In the genomic region with DNA sequence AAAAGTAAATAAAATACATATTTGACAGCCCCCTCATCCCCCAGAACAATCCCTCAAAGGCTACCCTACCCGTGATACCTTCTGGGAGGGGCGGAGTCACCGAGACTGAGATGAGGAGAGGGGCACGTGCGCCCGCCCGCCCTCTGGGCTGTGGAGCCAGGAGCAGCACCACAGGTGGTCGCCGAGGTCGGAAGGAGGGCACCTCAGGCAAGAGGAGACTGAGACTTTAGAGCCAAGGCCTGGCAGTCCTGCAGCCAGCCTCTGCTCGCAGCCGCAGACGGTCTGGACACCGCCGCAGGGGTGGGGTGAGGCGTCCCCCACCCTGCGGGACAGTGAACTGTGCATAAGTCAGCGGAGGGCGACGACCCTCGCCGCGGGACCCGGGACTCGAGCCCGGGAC, we compare ENCODE assay signal across 7 mouse cellular contexts. TPM values are rescaled to one million over a fixed set of nuclear protein-coding genes. Genes with fewer than 3 reads are reported as not detected.
DNase-seq lines count a peak whose midpoint lies in the region; ATAC-seq and TF ChIP-seq lines count a peak whose summit lies in the region.

No protein-coding gene starts in this region.

- H3K4me3 ChIP-seq in lung, adult 2 months (replicated peaks; ENCODE audit: extremely low read depth, low read depth, low read length): peak overlapping the region; percentile 39
- peak overlapping the region; percentile 64 for H3K4me3 ChIP-seq in embryonic facial prominence, embryonic 10.5 days
- peak overlapping the region; percentile 54 for H3K4me3 ChIP-seq in hindbrain, embryonic 15.5 days
- peak overlapping the region; percentile 21 for H3K4me3 ChIP-seq in neural tube, embryonic 11.5 days (ENCODE audit: low read depth, low read length)

- WGBS in lung, adult 2 months: 20% methylated on average over 26 of the region's 26 CpGs
- under 1% methylated on average over 26 of the region's 26 CpGs for WGBS in embryonic facial prominence, embryonic 10.5 days
- under 1% methylated on average over 25 of the region's 26 CpGs for WGBS in hindbrain, embryonic 15.5 days
- WGBS in neural tube, embryonic 11.5 days: 0% methylated on average over 26 of the region's 26 CpGs

- ATAC-seq in hindbrain, embryonic 15.5 days (ENCODE audit: low FRiP score, low read depth): no peak
- no peak for ATAC-seq in neural tube, embryonic 11.5 days (ENCODE audit: insufficient read depth, low FRiP score, low TSS enrichment)

- no peaks in the 10 kb centered on the region for H3K9me3 ChIP-seq in embryonic facial prominence, embryonic 10.5 days
- no peaks in the 10 kb centered on the region for H3K9me3 ChIP-seq in hindbrain, embryonic 15.5 days
- no peaks in the 10 kb centered on the region for H3K9me3 ChIP-seq in neural tube, embryonic 11.5 days (ENCODE audit: control insufficient read depth, low read length)

- H3K4me2 ChIP-seq in hindbrain, embryonic 15.5 days: peak overlapping the region; percentile 95
- H3K4me2 ChIP-seq in neural tube, embryonic 11.5 days (ENCODE audit: low read depth): peak overlapping the region; percentile 27

- no peak overlapping the region for H3K9ac ChIP-seq in hindbrain, embryonic 15.5 days
- no peak overlapping the region for H3K9ac ChIP-seq in neural tube, embryonic 11.5 days (ENCODE audit: low read length)

- TF ChIP-seq POLR2A in lung, adult 2 months (IDR thresholded peaks at IDR 0.05; ENCODE audit: borderline replicate concordance, extremely low read depth, low read depth, low read length): peak; percentile 20; the same call in 1 of the 2 replicates

- no peak for TF ChIP-seq CTCF in lung, adult 2 months (IDR thresholded peaks at IDR 0.05; ENCODE audit: insufficient read depth, low read length)

- peaks cover 67% of the 10 kb centered on the region for H3K27me3 ChIP-seq in embryonic facial prominence, embryonic 10.5 days (replicated peaks; ENCODE audit: low read depth, poor library complexity, severe bottlenecking)
- H3K27me3 ChIP-seq in hindbrain, embryonic 15.5 days: peaks cover 37% of the 10 kb centered on the region
- H3K27me3 ChIP-seq in neural tube, embryonic 11.5 days (ENCODE audit: control insufficient read depth, insufficient read depth, low read length): peaks cover 65% of the 10 kb centered on the region

- no peaks in the 10 kb centered on the region for H3K36me3 ChIP-seq in embryonic facial prominence, embryonic 10.5 days (replicated peaks)
- no peaks in the 10 kb centered on the region for H3K36me3 ChIP-seq in hindbrain, embryonic 15.5 days
- no peaks in the 10 kb centered on the region for H3K36me3 ChIP-seq in neural tube, embryonic 11.5 days (ENCODE audit: control insufficient read depth, insufficient read depth, low read length)

- no peak overlapping the region for H3K27ac ChIP-seq in embryonic facial prominence, embryonic 10.5 days (replicated peaks)
- H3K27ac ChIP-seq in hindbrain, embryonic 15.5 days (replicated peaks): no peak overlapping the region
- no peak overlapping the region for H3K27ac ChIP-seq in neural tube, embryonic 11.5 days (ENCODE audit: low read depth, low read length)

- H3K4me1 ChIP-seq in lung, adult 2 months (ENCODE audit: control insufficient read depth, insufficient read depth, low read length): peaks cover 26% of the 10 kb centered on the region
- H3K4me1 ChIP-seq in embryonic facial prominence, embryonic 10.5 days: peaks cover 86% of the 10 kb centered on the region
- peaks cover 66% of the 10 kb centered on the region for H3K4me1 ChIP-seq in hindbrain, embryonic 15.5 days (replicated peaks)
- peaks cover 38% of the 10 kb centered on the region for H3K4me1 ChIP-seq in neural tube, embryonic 11.5 days (ENCODE audit: control insufficient read depth, insufficient read depth, low read length)

- no peak for DNase-seq in lung, adult 2 months
- DNase-seq in lung, postnatal 36 days: no peak
- DNase-seq in embryonic facial prominence, embryonic 10.5 days (ENCODE audit: low spot score): peak; percentile 58
- no peak for DNase-seq in neural tube, embryonic 11.5 days (ENCODE audit: low spot score)
- DNase-seq in MN1 (ENCODE audit: low spot score): no peak
- no peak for DNase-seq in urinary bladder, postnatal 25 days (ENCODE audit: low spot score)

RNA-seq across cellular contexts. Expression of a gene that starts 1.8 kb away (rescaled TPM):
- 103 and 120 TPM in 2 replicates for polyA plus RNA-seq in lung, adult 2 months (2012; rRNA removed)
- polyA plus RNA-seq in embryonic facial prominence, embryonic 10.5 days (2016; fragmentation: Nextera tagmentation; extraction: Ambion mirVana): 6.5 and 6.8 TPM in 2 replicates
- polyA plus RNA-seq in hindbrain, embryonic 15.5 days (2015; fragmentation: Nextera tagmentation; extraction: Ambion mirVana): 6.9 and 8.5 TPM in 2 replicates
- 7.9 and 8.5 TPM in 2 replicates for polyA plus RNA-seq in neural tube, embryonic 11.5 days (2014; fragmentation: Nextera tagmentation; extraction: Ambion mirVana)

RNA-seq across cellular contexts. Expression of a gene that starts 13.7 kb away (rescaled TPM):
- 9.4 and 11.3 TPM in 2 replicates for polyA plus RNA-seq in lung, adult 2 months (2012; rRNA removed)
- polyA plus RNA-seq in embryonic facial prominence, embryonic 10.5 days (2016; fragmentation: Nextera tagmentation; extraction: Ambion mirVana): 82.7 and 83.1 TPM in 2 replicates
- polyA plus RNA-seq in hindbrain, embryonic 15.5 days (2015; fragmentation: Nextera tagmentation; extraction: Ambion mirVana): 38.4 and 40.9 TPM in 2 replicates
- polyA plus RNA-seq in neural tube, embryonic 11.5 days (2014; fragmentation: Nextera tagmentation; extraction: Ambion mirVana): 23.0 and 27.9 TPM in 2 replicates

RNA-seq across cellular contexts. Expression of a gene that starts 30.9 kb away (rescaled TPM):
- polyA plus RNA-seq in lung, adult 2 months (2012; rRNA removed): 157 and 196 TPM in 2 replicates
- polyA plus RNA-seq in embryonic facial prominence, embryonic 10.5 days (2016; fragmentation: Nextera tagmentation; extraction: Ambion mirVana): 349 and 359 TPM in 2 replicates
- polyA plus RNA-seq in hindbrain, embryonic 15.5 days (2015; fragmentation: Nextera tagmentation; extraction: Ambion mirVana): 329 and 342 TPM in 2 replicates
- 312 and 323 TPM in 2 replicates for polyA plus RNA-seq in neural tube, embryonic 11.5 days (2014; fragmentation: Nextera tagmentation; extraction: Ambion mirVana)

Comparison
In these comparisons a context has a peak if more than half of its experiments do, and no peak if none do; other contexts are left out.
1. RNA of a gene that starts 1.8 kb away (polyA plus RNA-seq): 103 to 120 TPM in lung, adult 2 months; 6.9 to 8.5 TPM in hindbrain, embryonic 15.5 days, 7.9 to 8.5 TPM in neural tube, embryonic 11.5 days and 6.5 to 6.8 TPM in embryonic facial prominence, embryonic 10.5 days; every median in the first group is over 10 times any median in the second.
2. Peak in every context shown above with its lines, with median percentiles within 50 percentile points of each other: H3K4me3 ChIP-seq.